In genomic region chr4:57783853-57784600, GRCm38 (mm10) we compare ENCODE assay signal across 8 mouse cellular contexts.
DNase-seq lines count a peak whose midpoint lies in the region; ATAC-seq and TF ChIP-seq lines count a peak whose summit lies in the region.
"Had no signal": no experiment of that assay in that cellular context is flagged by ENCODE, and none has a peak within 500 bp of the region (broad histone marks: within the 10 kb centered on the region; RNA-seq: fewer than 3 reads in every experiment).

No protein-coding gene starts in this region.

- peak overlapping the region; percentile 85 for H3K27ac ChIP-seq in heart, adult 2 months
- no peak overlapping the region for H3K27ac ChIP-seq in hindbrain, embryonic 15.5 days (replicated peaks)
- no peak overlapping the region for H3K27ac ChIP-seq in neural tube, embryonic 13.5 days (replicated peaks)
- H3K27ac ChIP-seq: embryonic facial prominence, embryonic 12.5 days had no signal

- DNase-seq in layer of hippocampus, adult 11-12 months (ENCODE audit: low spot score) = peak; percentile 29
- no peak for DNase-seq in layer of hippocampus, postnatal 10 days (ENCODE audit: low spot score in 2 of 2)
- DNase-seq in heart, adult 2 months = peak; percentile 61 to 79
- DNase-seq in thymus, postnatal 0 days (ENCODE audit: low spot score) = no peak

- H3K4me2 ChIP-seq in hindbrain, embryonic 15.5 days = peak overlapping the region; percentile 94
- peak overlapping the region; percentile 79 for H3K4me2 ChIP-seq in neural tube, embryonic 13.5 days

- no peak for TF ChIP-seq POLR2A in heart, adult 2 months (IDR thresholded peaks at IDR 0.05; ENCODE audit: insufficient read depth, low read depth, low read length)

- H3K9me3 ChIP-seq in hindbrain, embryonic 15.5 days = no peaks in the 10 kb centered on the region
- H3K9me3 ChIP-seq in neural tube, embryonic 13.5 days = no peaks in the 10 kb centered on the region
- H3K9me3 ChIP-seq: embryonic facial prominence, embryonic 12.5 days had no signal

- TF ChIP-seq CTCF in heart, adult 2 months (IDR thresholded peaks at IDR 0.05) = no peak

- peak; percentile 58; the same call in 1 of the 2 replicates for TF ChIP-seq EP300 in heart, adult 2 months (IDR thresholded peaks at IDR 0.05; ENCODE audit: insufficient read depth, low read depth, low read length)

- no peaks in the 10 kb centered on the region for H3K27me3 ChIP-seq in heart, adult 2 months (ENCODE audit: control insufficient read depth, insufficient read depth, low read length)
- no peaks in the 10 kb centered on the region for H3K27me3 ChIP-seq in hindbrain, embryonic 15.5 days
- no peaks in the 10 kb centered on the region for H3K27me3 ChIP-seq in neural tube, embryonic 13.5 days

- peak overlapping the region; percentile 69 for H3K4me3 ChIP-seq in heart, adult 2 months
- no peak overlapping the region; the same call in 1 of the 2 replicates for H3K4me3 ChIP-seq in hindbrain, embryonic 15.5 days
- H3K4me3 ChIP-seq in neural tube, embryonic 13.5 days = peak overlapping the region; percentile 47; the same call in 1 of the 2 replicates

- H3K4me1 ChIP-seq in heart, adult 2 months (ENCODE audit: control insufficient read depth, insufficient read depth, low read length) = peaks cover 12% of the 10 kb centered on the region
- H3K4me1 ChIP-seq in hindbrain, embryonic 15.5 days (replicated peaks) = peaks cover 34% of the 10 kb centered on the region
- peaks cover 42% of the 10 kb centered on the region for H3K4me1 ChIP-seq in neural tube, embryonic 13.5 days (replicated peaks)

- H3K9ac ChIP-seq in heart, adult 2 months (ENCODE audit: low read depth, low read length) = peak overlapping the region; percentile 15
- H3K9ac ChIP-seq in hindbrain, embryonic 15.5 days = no peak overlapping the region
- H3K9ac ChIP-seq in neural tube, embryonic 13.5 days = no peak overlapping the region
- H3K9ac ChIP-seq: embryonic facial prominence, embryonic 12.5 days had no signal

- ATAC-seq in hindbrain, embryonic 15.5 days (ENCODE audit: low FRiP score, low read depth) = no peak
- no peak for ATAC-seq in neural tube, embryonic 13.5 days (ENCODE audit: low read depth)
- no peak for ATAC-seq in erythroblast, adult 5-6 weeks (replicated peaks; ENCODE audit: low FRiP score, poor library complexity, severe bottlenecking)

- intact Hi-C loops in heart, adult 2 months (cut with DNase I) = loop anchor here (2.0 to 5.0 kb wide), 4 partner anchors 63 to 111 kb away; no protein-coding TSS in a partner anchor

- H3K79me2 ChIP-seq in heart, adult 2 months (replicated peaks; ENCODE audit: control insufficient read depth, insufficient read depth, low read length) = peaks cover 2% of the 10 kb centered on the region

- peaks cover 9% of the 10 kb centered on the region for H3K36me3 ChIP-seq in heart, adult 2 months (ENCODE audit: control insufficient read depth, insufficient read depth, low read length)
- no peaks in the 10 kb centered on the region for H3K36me3 ChIP-seq in hindbrain, embryonic 15.5 days
- no peaks in the 10 kb centered on the region for H3K36me3 ChIP-seq in neural tube, embryonic 13.5 days
- H3K36me3 ChIP-seq: embryonic facial prominence, embryonic 12.5 days had no signal

- WGBS in heart, adult 2 months = 32% methylated on average over 11 of the region's 11 CpGs
- 64% methylated on average over 11 of the region's 11 CpGs for WGBS in hindbrain, embryonic 15.5 days
- 72% methylated on average over 11 of the region's 11 CpGs for WGBS in neural tube, embryonic 13.5 days

Comparison
In these comparisons a context has a peak if more than half of its experiments do, and no peak if none do; other contexts are left out.
1. DNase-seq: peak in layer of hippocampus, adult 11-12 months (single experiment) and heart, adult 2 months (2 of 2); none in layer of hippocampus, postnatal 10 days (0 of 2) and thymus, postnatal 0 days (single experiment).